Mouse (Mus musculus): ENCODE data around the gene Bcl2. TPM values are rescaled to one million over a fixed set of nuclear protein-coding genes. Genes with fewer than 3 reads are reported as not detected.

The Bcl2 gene
- polyA plus RNA-seq, 1 experiment from 2014 or later: 15.1 TPM

DNA sequence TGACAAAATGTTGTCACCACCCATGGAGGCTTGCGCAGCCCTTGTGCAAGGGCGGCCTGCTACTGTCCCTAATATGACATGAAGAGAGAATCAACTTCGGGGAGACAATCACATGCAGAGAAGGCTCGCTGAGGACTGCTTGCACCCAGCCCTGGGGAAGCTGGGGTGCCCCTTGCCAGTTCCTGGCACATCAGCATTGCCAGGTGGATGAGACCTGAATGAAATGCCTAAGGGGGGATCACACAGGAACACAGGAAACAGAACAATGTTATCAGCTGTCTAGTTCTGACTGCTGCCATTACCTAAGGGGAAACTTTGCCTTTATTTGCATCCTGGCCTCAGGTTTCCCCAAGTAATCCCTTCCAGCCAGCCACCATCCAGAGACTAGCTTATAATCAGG is 63.6 kb downstream of the Bcl2 start:
- peaks cover 18% of the 10 kb centered on the region for H3K4me1 ChIP-seq (replicated peaks)
- H3K27ac ChIP-seq: no peak overlapping the region
- H3K36me3 ChIP-seq: no peaks in the 10 kb centered on the region
- no peaks in the 10 kb centered on the region for H3K27me3 ChIP-seq
- H3K9me3 ChIP-seq: no peaks in the 10 kb centered on the region
- whole genome bisulfite sequencing: 87% methylated on average over 4 of the region's 4 CpGs
- no peak overlapping the region for H3K4me2 ChIP-seq
- no peak for ATAC-seq (ENCODE audit: low FRiP score)
- H3K9ac ChIP-seq: no peak overlapping the region
- H3K4me3 ChIP-seq: no peak overlapping the region

GRCm38 (mm10) chr1:106647336-106647735 is 66.7 kb downstream of the Bcl2 start:
- H3K27ac ChIP-seq: no peak overlapping the region
- no peak overlapping the region for H3K9ac ChIP-seq
- WGBS: 93% methylated on average over 3 of the region's 3 CpGs
- peaks cover 13% of the 10 kb centered on the region; the same call in 1 of the 2 replicates for H3K4me1 ChIP-seq (replicated peaks)
- no peak overlapping the region for H3K4me3 ChIP-seq
- H3K36me3 ChIP-seq: no peaks in the 10 kb centered on the region
- H3K9me3 ChIP-seq: no peaks in the 10 kb centered on the region
- no peak overlapping the region for H3K4me2 ChIP-seq
- no peaks in the 10 kb centered on the region for H3K27me3 ChIP-seq
- ATAC-seq (ENCODE audit: low FRiP score): no peak

DNA sequence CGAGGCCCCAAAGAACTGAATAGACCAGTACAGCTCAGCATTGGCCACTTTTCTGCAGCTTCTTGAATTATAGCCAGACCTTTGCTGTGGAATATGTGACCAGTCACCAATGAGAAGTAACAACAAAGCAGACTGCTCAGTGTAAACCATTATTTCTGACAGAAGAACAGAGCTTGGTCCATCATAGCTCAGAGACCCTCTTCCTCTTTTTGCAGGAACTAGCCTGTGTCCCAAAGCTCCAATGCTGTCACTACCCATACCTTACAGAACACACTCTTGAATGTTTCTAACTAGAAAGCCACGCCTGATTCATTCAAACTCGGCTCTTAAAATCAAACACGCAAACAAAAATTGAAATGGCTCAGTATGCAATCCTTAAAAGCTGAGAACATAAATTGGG is 69.5 kb downstream of the Bcl2 start:
- ATAC-seq (ENCODE audit: low FRiP score): no peak
- Histone ChIP-seq H3K9me3 (no peaks in the 10 kb centered on the region), H3K9ac (no peak overlapping the region), H3K4me3 (no peak overlapping the region), H3K4me2 (no peak overlapping the region), H3K27ac (no peak overlapping the region), H3K36me3 (no peaks in the 10 kb centered on the region), H3K27me3 (no peaks in the 10 kb centered on the region), H3K4me1 (replicated peaks) (0 out of 2 replicates have a peak, but pooled peaks cover 4% of the 10 kb centered on the region)
- 93% methylated on average over 4 of the region's 4 CpGs for WGBS

DNA sequence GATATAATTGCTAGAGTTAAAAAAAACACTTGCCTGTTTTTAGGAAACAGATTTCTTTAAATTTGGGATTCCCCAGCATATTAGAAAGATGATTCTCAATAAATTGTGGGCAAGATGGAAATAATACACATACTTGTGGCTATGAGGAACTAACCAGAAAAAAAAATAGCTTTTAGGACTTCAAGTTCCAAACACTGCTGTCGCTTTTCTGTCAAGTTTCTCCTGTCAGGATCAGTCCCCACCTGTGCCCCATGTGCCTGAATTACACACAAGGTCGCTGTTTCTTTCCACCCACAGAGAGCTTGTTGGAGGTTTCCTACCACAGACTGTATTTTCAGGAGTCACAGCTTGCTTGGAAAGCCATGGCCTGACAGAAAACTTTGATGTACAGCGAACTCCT is 70.5 kb downstream of the Bcl2 start:
- no peak for ATAC-seq (ENCODE audit: low FRiP score)
- Histone ChIP-seq H3K9ac (no peak overlapping the region), H3K27ac (no peak overlapping the region), H3K4me2 (no peak overlapping the region), H3K4me3 (no peak overlapping the region), H3K27me3 (no peaks in the 10 kb centered on the region), H3K4me1 (replicated peaks) (0 out of 2 replicates have a peak, but pooled peaks cover 1% of the 10 kb centered on the region), H3K36me3 (no peaks in the 10 kb centered on the region), H3K9me3 (no peaks in the 10 kb centered on the region)
- WGBS: 86% methylated on average over 3 of the region's 3 CpGs

DNA sequence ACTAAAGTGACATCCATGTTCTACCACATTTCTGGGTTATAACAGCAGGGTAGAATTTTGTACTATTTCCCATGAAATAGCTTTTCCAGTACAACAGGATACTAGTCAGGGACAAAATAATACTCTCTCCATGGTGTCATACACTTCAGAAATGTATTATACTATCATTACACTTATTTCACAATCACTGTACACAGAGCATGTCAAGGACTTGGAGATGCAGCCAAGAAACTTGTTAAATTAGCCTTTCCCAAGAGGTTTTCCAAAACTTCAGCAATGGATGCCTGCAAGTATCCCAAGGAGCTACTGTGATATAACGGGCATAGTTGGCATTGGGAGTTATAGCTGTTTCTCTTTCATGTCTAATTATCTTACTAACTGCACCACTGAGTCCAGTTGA is 73.5 kb downstream of the Bcl2 start:
- WGBS: 90% methylated on average over 1 of the region's 1 CpGs
- Histone ChIP-seq H3K27me3 (no peaks in the 10 kb centered on the region), H3K4me3 (no peak overlapping the region), H3K9ac (no peak overlapping the region), H3K4me1 (replicated peaks) (no peaks in the 10 kb centered on the region), H3K36me3 (no peaks in the 10 kb centered on the region), H3K9me3 (no peaks in the 10 kb centered on the region), H3K27ac (no peak overlapping the region), H3K4me2 (no peak overlapping the region)
- ATAC-seq (ENCODE audit: low FRiP score): no peak

GRCm38 (mm10) chr1:106637705-106638104 is 76.4 kb downstream of the Bcl2 start:
- no peaks in the 10 kb centered on the region for H3K4me1 ChIP-seq (replicated peaks)
- H3K27me3 ChIP-seq: no peaks in the 10 kb centered on the region
- H3K9me3 ChIP-seq: no peaks in the 10 kb centered on the region
- 93% methylated on average over 11 of the region's 11 CpGs for WGBS
- no peak overlapping the region for H3K4me2 ChIP-seq
- no peak overlapping the region for H3K9ac ChIP-seq
- no peaks in the 10 kb centered on the region for H3K36me3 ChIP-seq
- H3K4me3 ChIP-seq: no peak overlapping the region
- H3K27ac ChIP-seq: no peak overlapping the region
- ATAC-seq (ENCODE audit: low FRiP score): no peak

DNA sequence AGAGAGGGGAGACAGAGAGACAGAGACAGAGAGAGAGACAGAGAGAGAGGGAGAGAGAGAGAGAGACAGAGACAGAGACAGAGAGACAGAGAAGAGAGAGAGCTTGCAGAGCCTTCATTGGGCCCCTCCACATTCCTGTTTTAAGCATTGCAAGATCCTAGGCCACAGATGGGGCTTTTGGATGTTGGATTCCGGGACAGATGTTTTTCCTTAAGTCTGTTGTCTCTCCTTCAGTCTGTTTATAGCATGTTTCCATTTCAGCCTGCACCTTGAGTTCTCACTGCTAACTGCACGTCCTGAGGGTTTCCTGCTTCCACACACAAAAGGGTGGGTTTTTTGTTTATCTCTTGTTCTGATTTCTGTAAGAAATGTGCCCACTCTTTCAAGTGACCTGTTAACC is 77.4 kb downstream of the Bcl2 start:
- Histone ChIP-seq H3K36me3 (no peaks in the 10 kb centered on the region), H3K4me3 (no peak overlapping the region), H3K4me2 (no peak overlapping the region), H3K9ac (no peak overlapping the region), H3K9me3 (no peaks in the 10 kb centered on the region), H3K4me1 (replicated peaks) (no peaks in the 10 kb centered on the region), H3K27ac (no peak overlapping the region), H3K27me3 (no peaks in the 10 kb centered on the region)
- WGBS: 62% methylated on average over 2 of the region's 2 CpGs
- ATAC-seq (ENCODE audit: low FRiP score): no peak

GRCm38 (mm10) chr1:106633207-106633606 is 80.9 kb downstream of the Bcl2 start:
- Histone ChIP-seq H3K4me1 (replicated peaks) (peaks cover 22% of the 10 kb centered on the region), H3K27me3 (no peaks in the 10 kb centered on the region), H3K36me3 (no peaks in the 10 kb centered on the region), H3K9me3 (no peaks in the 10 kb centered on the region), H3K9ac (no peak overlapping the region), H3K27ac (no peak overlapping the region), H3K4me3 (no peak overlapping the region), H3K4me2 (no peak overlapping the region)
- 75% methylated on average over 3 of the region's 3 CpGs for WGBS
- no peak for ATAC-seq (ENCODE audit: low FRiP score)

DNA sequence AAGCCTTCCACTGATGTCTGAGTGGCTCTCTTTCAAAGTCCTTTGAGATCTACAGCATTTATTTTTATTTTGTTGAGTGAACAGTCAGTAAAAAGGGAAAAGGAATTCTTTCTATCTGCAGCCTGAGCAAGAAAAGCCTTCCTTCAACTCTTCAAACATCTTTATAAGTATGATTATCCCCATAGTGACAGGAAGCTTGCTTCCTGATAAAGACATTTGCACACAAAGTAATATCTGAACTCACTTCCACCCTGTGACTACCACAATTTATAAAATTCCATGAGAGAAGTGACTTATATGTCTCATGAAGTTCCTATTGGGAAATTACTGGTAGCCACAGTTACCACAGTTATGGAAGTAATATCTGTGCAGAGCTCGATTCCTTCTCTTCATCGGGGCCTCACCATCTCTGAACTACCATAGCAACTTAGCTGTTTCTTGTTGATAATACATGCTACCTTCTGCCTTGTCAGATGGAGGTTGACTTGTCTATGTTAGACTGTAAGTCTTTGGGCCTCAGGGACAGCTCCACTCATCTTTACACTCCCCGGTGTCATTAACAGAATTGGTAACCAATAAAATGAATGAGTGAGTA is 82.1 kb downstream of the Bcl2 start:
- Histone ChIP-seq H3K4me3 (no peak overlapping the region), H3K9me3 (no peaks in the 10 kb centered on the region), H3K36me3 (no peaks in the 10 kb centered on the region), H3K9ac (no peak overlapping the region), H3K27me3 (no peaks in the 10 kb centered on the region), H3K4me2 (no peak overlapping the region), H3K27ac (no peak overlapping the region), H3K4me1 (replicated peaks) (peaks cover 23% of the 10 kb centered on the region)
- 95% methylated on average over 3 of the region's 3 CpGs for WGBS
- no peak for ATAC-seq (ENCODE audit: low FRiP score)

- ATAC-seq (ENCODE audit: low FRiP score): no peak
- H3K9ac ChIP-seq: no peak overlapping the region
- no peak overlapping the region for H3K4me2 ChIP-seq
- peaks cover 23% of the 10 kb centered on the region for H3K4me1 ChIP-seq (replicated peaks)
- H3K4me3 ChIP-seq: no peak overlapping the region
- H3K27me3 ChIP-seq: no peaks in the 10 kb centered on the region
- H3K27ac ChIP-seq: 0 out of 2 replicates have a peak overlapping the region, but pooled peaks have one; percentile 6
- H3K9me3 ChIP-seq: no peaks in the 10 kb centered on the region
- WGBS: 89% methylated on average over 2 of the region's 2 CpGs
- H3K36me3 ChIP-seq: no peaks in the 10 kb centered on the region
Observed at GRCm38 (mm10) chr1:106630973-106631372, 83.1 kb downstream of the Bcl2 start.

GRCm38 (mm10) chr1:106629931-106630682 is 84.0 kb downstream of the Bcl2 start:
- Histone ChIP-seq H3K4me1 (replicated peaks) (peaks cover 23% of the 10 kb centered on the region), H3K27ac (peak overlapping the region; percentile 6; the same call in 1 of the 2 replicates), H3K9me3 (no peaks in the 10 kb centered on the region), H3K4me3 (no peak overlapping the region), H3K4me2 (no peak overlapping the region), H3K36me3 (no peaks in the 10 kb centered on the region), H3K27me3 (no peaks in the 10 kb centered on the region), H3K9ac (no peak overlapping the region)
- WGBS: 14% methylated on average over 4 of the region's 4 CpGs
- ATAC-seq (ENCODE audit: low FRiP score): peak; percentile 58

GRCm38 (mm10) chr1:106629470-106629830 is 84.6 kb downstream of the Bcl2 start:
- no peak overlapping the region for H3K4me2 ChIP-seq
- H3K27me3 ChIP-seq: no peaks in the 10 kb centered on the region
- peaks cover 23% of the 10 kb centered on the region for H3K4me1 ChIP-seq (replicated peaks)
- H3K36me3 ChIP-seq: no peaks in the 10 kb centered on the region
- 17% methylated on average over 4 of the region's 4 CpGs for WGBS
- H3K9me3 ChIP-seq: no peaks in the 10 kb centered on the region
- H3K27ac ChIP-seq: peak overlapping the region; percentile 66
- ATAC-seq (ENCODE audit: low FRiP score): peak; percentile 49; the same call in 1 of the 2 replicates
- no peak overlapping the region for H3K4me3 ChIP-seq
- no peak overlapping the region for H3K9ac ChIP-seq

Data from hindbrain, embryonic 13.5 days (tissue).